8 mouse cellular contexts compared by ENCODE assay signal in the genomic region with DNA sequence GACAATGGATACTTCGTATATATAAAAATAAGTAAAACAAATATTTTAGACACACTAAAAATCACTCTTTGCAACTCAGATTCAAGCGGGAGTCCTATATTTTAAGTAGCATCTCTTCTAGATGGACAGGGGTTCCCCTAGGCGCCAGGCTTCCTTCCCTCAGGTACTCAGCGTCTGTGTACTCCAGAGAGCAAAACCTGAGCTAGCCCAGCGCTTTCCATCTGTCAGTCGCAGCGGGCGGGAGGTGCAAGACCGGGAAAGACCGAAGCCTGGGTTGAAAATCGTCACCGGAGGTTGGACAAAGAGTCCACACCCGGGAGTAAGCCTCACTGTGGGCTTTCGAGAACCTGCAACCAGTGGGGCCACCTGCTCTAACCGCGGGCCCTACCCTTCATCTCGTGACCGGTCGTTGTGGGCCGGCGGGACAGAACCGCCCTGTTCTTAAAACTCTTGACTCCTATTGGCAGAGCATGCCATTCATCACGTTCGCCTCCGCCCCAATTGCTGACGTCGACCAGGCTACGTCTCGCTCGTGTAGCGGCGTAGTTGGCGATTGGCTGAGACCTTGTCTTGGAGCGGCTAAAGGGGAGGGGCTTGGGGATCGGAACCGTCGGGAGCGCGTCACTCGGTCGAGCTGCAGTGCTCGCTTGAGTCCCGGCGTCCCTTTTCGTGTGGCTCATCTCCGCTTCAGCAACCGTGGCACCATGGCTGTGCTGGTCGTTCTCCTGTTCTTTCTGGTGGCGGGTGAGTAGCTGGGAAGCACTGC. TPM values are rescaled to one million over a fixed set of nuclear protein-coding genes. Genes with fewer than 3 reads are reported as not detected.
A peak's percentile ranks its signal among the peaks of the same experiment; 100 is the strongest.
DNase-seq lines count a peak whose midpoint lies in the region; ATAC-seq and TF ChIP-seq lines count a peak whose summit lies in the region.

A gene (plus strand): TSS at position 610 of the 766 bp plus-strand sequence.

- peak within 1 kb of the TSS; percentile 74 for H3K27ac ChIP-seq in bone marrow macrophage, adult 2 months (ENCODE audit: insufficient read depth, low read depth, low read length)
- H3K27ac ChIP-seq in embryonic fibroblast, embryonic 13.5 days (ENCODE audit: insufficient read depth, low read length) = no peak within 1 kb of the TSS
- peak within 1 kb of the TSS; percentile 61; the same call in 1 of the 2 replicates for H3K27ac ChIP-seq in kidney, embryonic 14.5 days (ENCODE audit: low read depth, low read length)
- peak within 1 kb of the TSS; percentile 86 for H3K27ac ChIP-seq in limb, embryonic 15.5 days

- H3K4me2 ChIP-seq in kidney, embryonic 14.5 days (replicated peaks; ENCODE audit: low read depth, low read length) = peak within 1 kb of the TSS; percentile 48
- H3K4me2 ChIP-seq in limb, embryonic 15.5 days = peak within 1 kb of the TSS; percentile 43

- no peaks in the 10 kb centered on the region for H3K9me3 ChIP-seq in kidney, embryonic 14.5 days (ENCODE audit: control insufficient read depth, low read length)
- no peaks in the 10 kb centered on the region for H3K9me3 ChIP-seq in limb, embryonic 15.5 days

- H3K27me3 ChIP-seq in kidney, embryonic 14.5 days (ENCODE audit: control insufficient read depth, insufficient read depth, low read length) = no peaks in the 10 kb centered on the region
- H3K27me3 ChIP-seq in limb, embryonic 15.5 days = peaks cover 11% of the 10 kb centered on the region

- TF ChIP-seq POLR2A in bone marrow macrophage, adult 2 months (IDR thresholded peaks at IDR 0.05; ENCODE audit: borderline replicate concordance, low read depth, low read length) = no peak
- peak; percentile 88 for TF ChIP-seq POLR2A in embryonic fibroblast, embryonic 13.5 days (IDR thresholded peaks at IDR 0.05; ENCODE audit: low read depth, low read length)

- WGBS in kidney, embryonic 14.5 days = 30% methylated on average over 49 of the region's 49 CpGs
- WGBS in limb, embryonic 15.5 days = 14% methylated on average over 43 of the region's 49 CpGs

- H3K9ac ChIP-seq in kidney, embryonic 14.5 days (ENCODE audit: low read depth, low read length) = peak within 1 kb of the TSS; percentile 63
- H3K9ac ChIP-seq in limb, embryonic 15.5 days = peak within 1 kb of the TSS; percentile 52

- no peaks in the 10 kb centered on the region for H3K36me3 ChIP-seq in kidney, embryonic 14.5 days (ENCODE audit: control insufficient read depth, insufficient read depth, low read length)
- no peaks in the 10 kb centered on the region for H3K36me3 ChIP-seq in limb, embryonic 15.5 days

- H3K4me1 ChIP-seq in bone marrow macrophage, adult 2 months (ENCODE audit: control insufficient read depth, insufficient read depth, low read length) = peaks cover 24% of the 10 kb centered on the region
- no peaks in the 10 kb centered on the region for H3K4me1 ChIP-seq in embryonic fibroblast, embryonic 13.5 days (ENCODE audit: control insufficient read depth, insufficient read depth, low read length)
- H3K4me1 ChIP-seq in kidney, embryonic 14.5 days (ENCODE audit: control insufficient read depth, insufficient read depth, low read length) = 0 out of 2 replicates have a peak, but pooled peaks cover 4% of the 10 kb centered on the region
- H3K4me1 ChIP-seq in limb, embryonic 15.5 days = no peaks in the 10 kb centered on the region; the same call in 1 of the 2 replicates

- no peak for TF ChIP-seq CTCF in bone marrow macrophage, adult 2 months (IDR thresholded peaks at IDR 0.05; ENCODE audit: low read depth, low read length)
- TF ChIP-seq CTCF in embryonic fibroblast, embryonic 13.5 days (IDR thresholded peaks at IDR 0.05; ENCODE audit: borderline replicate concordance, insufficient read depth, low read length) = no peak

- DNase-seq in A20 (ENCODE audit: low read depth, low spot score) = peak; percentile 94
- peak; percentile 94 to 96 for DNase-seq in heart, adult 9 months (ENCODE audit: low spot score in 2 of 2)
- peak; percentile 83 to 87 for DNase-seq in monocyte, adult 2 months (ENCODE audit: low read depth in 1 of 2, low spot score in 2 of 2)
- peak; percentile 94 to 95 for DNase-seq in spleen, postnatal 36 days (ENCODE audit: low spot score in 2 of 2)

- ATAC-seq in kidney, embryonic 14.5 days (ENCODE audit: low FRiP score, low TSS enrichment) = peak; percentile 99
- peak; percentile 98 for ATAC-seq in limb, embryonic 15.5 days (ENCODE audit: insufficient number of reproducible peaks, low FRiP score, low TSS enrichment, low read depth)

- peak within 1 kb of the TSS; percentile 79 for H3K4me3 ChIP-seq in bone marrow macrophage, adult 2 months (ENCODE audit: insufficient read depth, low read length)
- H3K4me3 ChIP-seq in embryonic fibroblast, embryonic 13.5 days (ENCODE audit: insufficient read depth, low read length) = peak within 1 kb of the TSS; percentile 71
- peak within 1 kb of the TSS; percentile 64 for H3K4me3 ChIP-seq in kidney, embryonic 14.5 days (ENCODE audit: low read length)
- H3K4me3 ChIP-seq in limb, embryonic 15.5 days = peak within 1 kb of the TSS; percentile 64

RNA-seq across cellular contexts. Expression of the gene that starts here (rescaled TPM):
- polyA plus RNA-seq in bone marrow macrophage, adult 2 months (2012; ENCODE audit: insufficient read depth, insufficient read length, missing spikeins) = 172 and 176 TPM in 2 replicates
- polyA plus RNA-seq in embryonic fibroblast, embryonic 13.5 days (2011; ENCODE audit: insufficient read length, low read depth, missing spikeins) = 65.4 and 77.7 TPM in 2 replicates
- 89.7 and 110 TPM in 2 replicates for polyA plus RNA-seq in kidney, embryonic 14.5 days (2014; fragmentation: Nextera tagmentation; extraction: Ambion mirVana)
- polyA plus RNA-seq in limb, embryonic 15.5 days (2015; fragmentation: Nextera tagmentation; extraction: Ambion mirVana) = 81.1 and 85.8 TPM in 2 replicates
